Mouse (Mus musculus): Measurements from ENCODE around the gene Mmp21. TPM values are rescaled to one million over a fixed set of nuclear protein-coding genes. Genes with fewer than 3 reads are reported as not detected.
A peak's percentile ranks its signal among the peaks of the same experiment; 100 is the strongest.

Mmp21 gene
- polyA plus RNA-seq, 1 experiment from 2014 or later, result not detected

DNA sequence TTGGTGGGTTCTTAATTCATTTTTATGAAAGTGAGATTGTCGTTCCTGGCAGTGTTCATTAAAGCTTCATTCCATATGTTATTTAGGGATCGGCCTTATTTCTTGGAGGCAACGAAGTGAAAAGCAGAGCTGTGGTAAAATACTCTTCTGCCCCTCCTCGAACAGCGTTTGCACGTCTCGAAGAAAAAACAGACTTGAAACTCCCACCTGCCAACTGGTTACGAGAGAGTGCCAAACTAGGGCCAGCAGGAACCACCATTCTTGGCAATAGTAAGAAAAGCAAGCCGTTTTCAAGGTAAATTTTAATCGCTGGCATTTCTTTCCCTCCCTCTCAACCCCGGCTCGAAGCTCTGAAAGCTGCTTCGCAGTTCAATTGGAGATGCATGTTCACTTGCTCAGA is 41.0 kb downstream of the Mmp21 start:
- 89% methylated on average over 13 of the region's 13 CpGs for WGBS
- H3K27ac ChIP-seq, result no peak overlapping the region
- H3K27me3 ChIP-seq (ENCODE audit: insufficient read depth, poor library complexity, severe bottlenecking), result no peaks in the 10 kb centered on the region
- H3K4me3 ChIP-seq, result peak overlapping the region; percentile 96; the same call in 1 of the 2 replicates
- no peaks in the 10 kb centered on the region for H3K9me3 ChIP-seq
- H3K36me3 ChIP-seq, result peaks cover 43% of the 10 kb centered on the region
- no peak for DNase-seq (ENCODE audit: low spot score)
- H3K4me1 ChIP-seq, result peaks cover 3% of the 10 kb centered on the region; the same call in 1 of the 2 replicates

DNA sequence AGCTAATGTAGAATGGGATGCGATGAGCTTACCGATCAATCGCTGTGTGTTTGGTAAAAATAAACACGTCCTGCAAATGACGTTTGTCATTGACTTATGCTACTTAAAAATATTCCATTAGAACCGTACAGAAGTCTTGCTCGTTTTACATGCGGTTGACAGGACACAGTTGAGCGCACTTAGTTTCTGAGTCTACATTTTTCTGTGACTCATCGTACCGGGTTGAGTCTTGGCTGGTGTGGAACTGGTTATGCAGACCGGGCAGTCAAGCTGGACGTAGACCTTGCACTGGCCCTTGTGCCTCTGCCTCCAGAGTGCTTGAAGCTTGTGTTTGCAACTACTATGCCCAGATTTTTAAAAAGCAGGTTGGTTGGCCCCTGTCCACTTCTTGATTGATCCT is 41.6 kb downstream of the Mmp21 start:
- no peak for DNase-seq (ENCODE audit: low spot score)
- H3K4me3 ChIP-seq, result peak overlapping the region; percentile 96
- H3K36me3 ChIP-seq, result peaks cover 38% of the 10 kb centered on the region
- no peaks in the 10 kb centered on the region for H3K27me3 ChIP-seq (ENCODE audit: insufficient read depth, poor library complexity, severe bottlenecking)
- H3K27ac ChIP-seq, result peak overlapping the region; percentile 95; the same call in 1 of the 2 replicates
- no peaks in the 10 kb centered on the region for H3K9me3 ChIP-seq
- WGBS, result 12% methylated on average over 13 of the region's 13 CpGs
- H3K4me1 ChIP-seq, result peaks cover 3% of the 10 kb centered on the region; the same call in 1 of the 2 replicates

DNA sequence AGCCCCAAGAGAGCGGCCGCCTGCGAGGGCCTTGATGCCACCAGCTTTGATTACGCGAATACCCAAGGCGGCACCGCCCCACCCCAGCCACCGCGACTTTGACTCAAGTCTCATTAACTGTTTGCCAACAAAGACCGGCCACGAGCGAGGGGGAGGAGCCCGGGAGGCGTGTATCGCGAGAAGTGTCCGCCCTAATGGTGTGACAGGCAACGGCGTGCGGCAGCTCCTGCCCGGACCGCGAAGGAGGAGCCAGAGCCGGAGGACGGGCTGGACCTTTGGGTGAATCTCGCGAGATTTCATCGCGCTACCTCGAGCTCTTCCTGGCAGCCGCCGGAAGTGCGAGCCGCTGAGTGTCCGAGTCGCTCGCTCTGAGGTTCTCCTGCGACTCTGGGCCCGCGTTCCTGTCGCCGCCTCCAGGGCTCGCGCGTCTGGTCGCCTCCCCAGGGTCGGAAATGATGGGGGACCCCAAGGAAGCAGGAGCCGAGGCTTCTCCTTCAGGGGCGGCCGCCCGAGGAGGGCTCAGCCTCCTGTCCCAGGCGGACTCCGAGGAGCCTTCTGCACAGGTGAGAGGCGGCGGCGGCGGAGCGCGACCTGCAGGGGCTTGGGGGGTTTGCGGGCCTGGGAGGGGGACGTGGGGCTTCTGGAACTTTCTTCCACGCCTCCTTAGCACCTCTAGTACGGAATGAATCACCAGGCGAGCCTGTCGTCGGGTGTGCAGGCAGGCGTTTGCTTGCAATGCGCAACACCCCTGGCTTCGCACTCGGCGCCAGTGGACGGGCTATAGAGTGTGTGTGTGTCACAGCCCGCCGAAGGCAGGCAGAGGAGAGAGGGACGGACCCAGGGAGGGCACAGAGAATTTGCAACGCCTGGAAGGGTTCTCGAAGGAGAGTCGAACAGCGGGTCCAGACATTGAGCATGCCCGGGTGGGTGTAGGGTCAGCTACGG is 42.2 kb downstream of the Mmp21 start, which contains the start of gene Edrf1:
Gene Edrf1, plus strand, starts transcription at position 183 of the 945 bp plus-strand sequence.
- Histone ChIP-seq H3K4me3 (peak within 1 kb of the TSS; percentile 96), H3K4me1 (peaks cover 3% of the 10 kb centered on the region; the same call in 1 of the 2 replicates)
- peak; percentile 100 for DNase-seq (ENCODE audit: low spot score)

DNA sequence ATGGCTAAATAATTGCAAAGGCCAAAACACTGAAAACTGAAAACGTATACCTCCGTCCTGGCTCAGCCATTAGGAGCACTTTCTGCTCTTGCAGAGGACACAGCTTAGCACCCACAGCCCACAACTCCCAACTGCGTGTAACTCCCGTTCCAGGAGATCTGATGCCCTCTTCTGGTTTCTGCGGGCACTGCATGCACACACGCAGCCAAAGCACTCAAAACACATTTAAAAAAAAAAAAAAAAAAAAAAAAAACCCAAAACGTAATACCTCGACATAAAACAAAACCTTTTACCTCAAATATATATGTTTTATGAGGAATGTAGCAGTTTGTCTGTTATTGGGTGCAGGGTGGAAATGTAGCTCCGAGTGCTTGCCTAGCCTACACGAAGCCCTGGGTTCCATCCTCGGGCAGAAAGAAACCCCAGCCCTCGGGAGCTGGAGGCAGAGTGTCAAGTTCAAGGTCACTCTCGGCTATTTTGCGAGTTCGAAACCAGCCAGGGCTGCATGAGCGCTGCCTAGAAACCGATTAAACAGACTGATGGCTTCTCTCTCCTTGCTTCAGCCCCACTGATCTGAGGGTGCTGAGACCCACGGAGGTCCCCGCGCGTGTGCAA is 43.0 kb downstream of the Mmp21 start:
- Histone ChIP-seq H3K36me3 (peaks cover 23% of the 10 kb centered on the region), H3K4me1 (peaks cover 3% of the 10 kb centered on the region; the same call in 1 of the 2 replicates), H3K9me3 (no peaks in the 10 kb centered on the region), H3K27ac (peak overlapping the region; percentile 95), H3K4me3 (peak overlapping the region; percentile 96), H3K27me3 (ENCODE audit: insufficient read depth, poor library complexity, severe bottlenecking) (no peaks in the 10 kb centered on the region)
- WGBS, result 2% methylated on average over 21 of the region's 21 CpGs
- DNase-seq (ENCODE audit: low spot score), result peak; percentile 91

More for the DNA sequence above, 42.2 kb downstream of the Mmp21 start, which contains the start of gene Edrf1:
- H3K36me3 ChIP-seq, result peaks cover 31% of the 10 kb centered on the region
- under 1% methylated on average over 81 of the region's 81 CpGs for WGBS
- no peaks in the 10 kb centered on the region for H3K27me3 ChIP-seq (ENCODE audit: insufficient read depth, poor library complexity, severe bottlenecking)
- H3K27ac ChIP-seq, result peak within 1 kb of the TSS; percentile 95
- no peaks in the 10 kb centered on the region for H3K9me3 ChIP-seq

DNA sequence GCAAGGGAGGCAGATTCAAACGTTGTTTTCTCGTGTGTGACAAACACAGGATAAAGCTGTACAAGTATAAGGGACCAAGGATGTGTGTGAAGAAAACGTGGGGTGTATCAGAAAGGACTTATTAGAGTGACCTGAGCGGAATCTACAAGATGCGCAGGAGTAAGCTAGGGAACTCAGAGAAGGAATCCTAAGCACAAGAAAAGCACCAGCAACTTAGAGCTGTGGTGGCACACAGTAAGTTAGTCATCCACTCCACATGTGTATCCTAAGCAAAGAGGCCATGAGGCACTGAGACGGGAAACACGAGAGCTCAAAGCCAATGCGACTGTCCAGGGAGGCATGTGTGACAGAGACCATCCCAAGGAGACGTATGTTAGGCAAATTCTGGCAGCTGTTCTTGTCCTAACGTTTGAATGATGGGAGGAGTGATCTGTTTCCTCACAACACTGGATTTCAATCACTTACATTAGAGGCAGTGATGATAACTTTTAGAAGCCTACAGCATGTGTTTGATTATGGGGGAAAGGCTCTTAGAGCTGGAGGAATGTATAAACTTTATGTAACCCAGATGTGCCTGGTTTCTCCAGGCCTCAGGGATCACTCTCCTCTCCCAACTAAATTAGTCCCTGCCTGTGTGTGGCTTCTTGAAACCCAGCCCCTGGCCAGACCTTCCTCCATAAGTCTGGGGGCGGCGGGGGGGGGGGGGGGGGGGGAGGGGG is 44.8 kb downstream of the Mmp21 start:
- peaks cover 3% of the 10 kb centered on the region; the same call in 1 of the 2 replicates for H3K4me1 ChIP-seq
- no peaks in the 10 kb centered on the region for H3K27me3 ChIP-seq (ENCODE audit: insufficient read depth, poor library complexity, severe bottlenecking)
- H3K36me3 ChIP-seq, result peaks cover 8% of the 10 kb centered on the region
- WGBS, result 53% methylated on average over 10 of the region's 12 CpGs
- no peak for DNase-seq (ENCODE audit: low spot score)
- no peak overlapping the region for H3K4me3 ChIP-seq
- no peak overlapping the region for H3K27ac ChIP-seq
- H3K9me3 ChIP-seq, result no peaks in the 10 kb centered on the region

DNA sequence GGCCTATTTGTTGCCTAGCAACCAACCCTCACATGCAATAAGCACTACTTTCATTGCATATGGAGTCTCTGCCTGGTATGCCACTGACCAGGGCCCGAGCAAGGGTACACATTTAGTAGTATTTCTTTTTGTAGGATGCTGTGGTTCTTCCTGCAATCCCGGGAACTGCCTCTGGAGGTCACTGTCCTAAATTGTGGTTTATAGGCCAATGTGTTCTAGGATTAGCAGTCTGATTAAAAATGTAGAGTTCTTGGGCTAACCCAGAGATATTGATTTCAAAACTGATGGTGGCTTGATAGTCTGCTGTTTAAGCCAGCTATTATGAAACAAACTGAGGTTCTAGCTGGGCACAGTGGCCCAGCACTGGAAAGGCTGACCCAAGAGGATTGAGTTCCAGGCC is 47.4 kb downstream of the Mmp21 start:
- Histone ChIP-seq H3K36me3 (no peaks in the 10 kb centered on the region), H3K27me3 (ENCODE audit: insufficient read depth, poor library complexity, severe bottlenecking) (no peaks in the 10 kb centered on the region), H3K9me3 (no peaks in the 10 kb centered on the region), H3K4me1 (no peaks in the 10 kb centered on the region), H3K27ac (no peak overlapping the region), H3K4me3 (no peak overlapping the region)
- 34% methylated on average over 2 of the region's 2 CpGs for WGBS
- no peak for DNase-seq (ENCODE audit: low spot score)

DNA sequence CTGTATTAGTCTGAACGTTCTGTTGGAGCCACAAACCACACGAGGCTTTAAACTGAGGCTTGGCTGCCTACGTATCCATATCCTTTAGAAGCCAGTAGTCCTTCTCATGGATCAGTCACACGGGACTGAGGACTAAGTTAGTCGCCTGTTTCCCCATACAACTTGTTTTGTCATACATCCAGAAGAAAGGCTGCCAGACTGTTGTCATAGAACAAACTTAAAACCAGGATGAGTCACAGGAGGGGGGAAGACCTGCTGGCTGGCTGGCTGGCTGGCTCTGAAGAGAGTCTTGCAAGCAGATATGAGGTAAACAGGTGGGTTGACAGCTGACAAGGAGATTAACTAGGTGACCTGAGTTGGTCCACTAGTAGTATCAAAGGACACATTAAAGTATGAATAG is 49.0 kb downstream of the Mmp21 start:
- no peak overlapping the region for H3K27ac ChIP-seq
- no peak for DNase-seq (ENCODE audit: low spot score)
- H3K27me3 ChIP-seq (ENCODE audit: insufficient read depth, poor library complexity, severe bottlenecking), result no peaks in the 10 kb centered on the region
- H3K36me3 ChIP-seq, result no peaks in the 10 kb centered on the region
- no peak overlapping the region for H3K4me3 ChIP-seq
- WGBS, result 76% methylated on average over 5 of the region's 5 CpGs
- no peaks in the 10 kb centered on the region for H3K4me1 ChIP-seq
- no peaks in the 10 kb centered on the region for H3K9me3 ChIP-seq

DNA sequence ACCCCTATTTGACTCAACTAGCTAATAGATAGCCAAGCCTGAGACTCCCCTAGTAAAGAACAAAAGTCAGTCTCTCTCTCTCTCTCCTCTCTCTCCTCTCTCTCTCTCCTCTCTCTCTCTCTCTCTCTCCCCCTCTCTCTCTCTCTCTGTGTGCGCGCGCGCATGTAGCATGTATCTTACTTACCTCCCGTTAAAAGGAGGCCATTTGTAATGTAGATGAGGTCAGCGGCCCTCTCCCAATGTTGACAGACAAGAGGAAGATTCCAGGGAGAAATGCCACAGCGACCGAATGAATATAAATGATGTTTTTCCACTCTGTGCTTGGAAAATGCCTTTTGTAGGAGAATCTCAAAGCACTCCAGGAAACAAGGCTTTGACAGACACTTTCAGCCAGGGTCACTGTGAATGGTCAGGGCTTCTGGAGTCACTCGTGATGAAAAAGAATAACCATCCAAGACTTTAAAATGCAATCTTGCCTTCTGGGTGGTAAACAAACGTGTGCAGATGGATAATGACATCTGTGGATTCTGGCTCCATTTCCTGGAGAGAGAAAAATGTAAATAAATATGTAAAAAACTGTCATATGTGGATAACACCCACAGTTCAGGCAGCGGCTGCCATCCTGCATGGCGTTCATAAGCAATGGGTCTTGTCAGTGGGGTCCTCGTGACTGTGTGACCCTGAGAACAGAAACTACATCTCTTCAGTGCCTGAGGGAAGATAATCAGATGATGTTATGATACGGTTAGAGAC is 52.5 kb downstream of the Mmp21 start:
- H3K27ac ChIP-seq, result no peak overlapping the region
- H3K4me3 ChIP-seq, result no peak overlapping the region
- DNase-seq (ENCODE audit: low spot score), result no peak
- no peaks in the 10 kb centered on the region for H3K4me1 ChIP-seq
- H3K9me3 ChIP-seq, result no peaks in the 10 kb centered on the region
- H3K27me3 ChIP-seq (ENCODE audit: insufficient read depth, poor library complexity, severe bottlenecking), result no peaks in the 10 kb centered on the region
- no peaks in the 10 kb centered on the region for H3K36me3 ChIP-seq
- WGBS, result 62% methylated on average over 14 of the region's 14 CpGs

Other genes with a start within 250 kb of the Mmp21 start
- gene Tex36, start 77.9 kb downstream of the Mmp21 start, polyA plus RNA-seq (2016; fragmentation: Nextera tagmentation; extraction: Ambion mirVana), result not detected in 2 replicates
- gene Edrf1, start 42.5 kb downstream of the Mmp21 start, polyA plus RNA-seq (2016; fragmentation: Nextera tagmentation; extraction: Ambion mirVana), result 15.4 and 15.5 TPM in 2 replicates
- gene Bccip, start 29.3 kb upstream of the Mmp21 start, polyA plus RNA-seq (2016; fragmentation: Nextera tagmentation; extraction: Ambion mirVana), result 113 and 162 TPM in 2 replicates
- gene Uros, start 30.0 kb upstream of the Mmp21 start, polyA plus RNA-seq (2016; fragmentation: Nextera tagmentation; extraction: Ambion mirVana), result 52.1 and 52.2 TPM in 2 replicates
- gene Fank1, start 96.8 kb upstream of the Mmp21 start, polyA plus RNA-seq (2016; fragmentation: Nextera tagmentation; extraction: Ambion mirVana), result 0.30 TPM in 1 of 2 replicates, not detected in the other
- 25.7 and 33.6 TPM in 2 replicates for gene Dhx32, start 102.7 kb upstream of the Mmp21 start, polyA plus RNA-seq (2016; fragmentation: Nextera tagmentation; extraction: Ambion mirVana)